Mouse (Mus musculus): ENCODE data around the gene Disp2. TPM values are rescaled to one million over a fixed set of nuclear protein-coding genes. Genes with fewer than 3 reads are reported as not detected.

Gene Disp2
- polyA plus RNA-seq, 1 experiment from 2014 or later = 13.6 TPM

Other genes starting within 250 kb of the Disp2 start
- gene Bmf, start 230.0 kb upstream of the Disp2 start, polyA plus RNA-seq (2015; fragmentation: Nextera tagmentation; extraction: Ambion mirVana) = 1.6 and 2.8 TPM in 2 replicates
- gene Bub1b, start 181.5 kb upstream of the Disp2 start, polyA plus RNA-seq (2015; fragmentation: Nextera tagmentation; extraction: Ambion mirVana) = 80.7 and 85.2 TPM in 2 replicates
- 9.0 and 12.6 TPM in 2 replicates for gene Pak6, start 116.4 kb upstream of the Disp2 start, polyA plus RNA-seq (2015; fragmentation: Nextera tagmentation; extraction: Ambion mirVana)
- gene Ankrd63, start 75.8 kb upstream of the Disp2 start, polyA plus RNA-seq (2015; fragmentation: Nextera tagmentation; extraction: Ambion mirVana) = 0.06 and 0.17 TPM in 2 replicates
- 0.17 and 0.43 TPM in 2 replicates for gene Plcb2, start 51.3 kb upstream of the Disp2 start, polyA plus RNA-seq (2015; fragmentation: Nextera tagmentation; extraction: Ambion mirVana)
- 26.3 and 27.0 TPM in 2 replicates for gene Inafm2, start 34.0 kb upstream of the Disp2 start, polyA plus RNA-seq (2015; fragmentation: Nextera tagmentation; extraction: Ambion mirVana)
- gene Ccdc9b, start 17.1 kb upstream of the Disp2 start, polyA plus RNA-seq (2015; fragmentation: Nextera tagmentation; extraction: Ambion mirVana) = 1.5 and 2.0 TPM in 2 replicates
- gene Phgr1, start 7.0 kb upstream of the Disp2 start, polyA plus RNA-seq (2015; fragmentation: Nextera tagmentation; extraction: Ambion mirVana) = not detected in 2 replicates
- gene Knstrn, start 34.3 kb downstream of the Disp2 start, polyA plus RNA-seq (2015; fragmentation: Nextera tagmentation; extraction: Ambion mirVana) = 130 and 133 TPM in 2 replicates
- 54.0 and 58.4 TPM in 2 replicates for gene Ivd, start 82.2 kb downstream of the Disp2 start, polyA plus RNA-seq (2015; fragmentation: Nextera tagmentation; extraction: Ambion mirVana)
- gene Bahd1, start 120.7 kb downstream of the Disp2 start, polyA plus RNA-seq (2015; fragmentation: Nextera tagmentation; extraction: Ambion mirVana) = 4.4 and 4.5 TPM in 2 replicates
- gene Chst14, start 146.8 kb downstream of the Disp2 start, polyA plus RNA-seq (2015; fragmentation: Nextera tagmentation; extraction: Ambion mirVana) = 5.9 and 6.9 TPM in 2 replicates
- gene Ccdc32, start 249.7 kb downstream of the Disp2 start, polyA plus RNA-seq (2015; fragmentation: Nextera tagmentation; extraction: Ambion mirVana) = 31.1 and 33.8 TPM in 2 replicates